Mouse (Mus musculus) olfactory bulb, adult 2 months (tissue): ENCODE results near the gene Cobl. TPM values are rescaled to one million over a fixed set of nuclear protein-coding genes. Genes with fewer than 3 reads are reported as not detected.

Source experiments
- H3K27ac ChIP-seq: fragments of 200-500 bp; 2 replicates; pipeline ENCODE4 v1.5.1; 2012; ENCODE audit warnings: low read depth, low read length; ENCODE audit not compliant: insufficient read depth
- H3K4me1 ChIP-seq: fragments of 200-500 bp; 2 replicates; pipeline ENCODE4 v1.6.1; 2012; ENCODE audit warnings: low read length; ENCODE audit not compliant: control insufficient read depth, insufficient read depth
- H3K4me3 ChIP-seq: fragments of 200-500 bp; 2 replicates; pipeline ENCODE4 v1.5.1; 2012; ENCODE audit warnings: mild to moderate bottlenecking, low read depth, low read length, moderate library complexity; ENCODE audit not compliant: insufficient read depth
- CTCF ChIP-seq: fragments of 200-500 bp; IDR thresholded peaks from 2 replicates; pipeline ENCODE4 v1.5.1; 2012; ENCODE audit warnings: low read depth, mild to moderate bottlenecking, low read length, moderate library complexity; ENCODE audit not compliant: insufficient read depth
- POLR2A ChIP-seq: fragments of 200-500 bp; IDR thresholded peaks from 2 replicates; pipeline ENCODE4 v1.6.1; 2012; ENCODE audit warnings: mild to moderate bottlenecking, low read depth, low read length, moderate library complexity; ENCODE audit not compliant: insufficient read depth
- WGBS: fragments of 180-500 bp; shearing (Covaris S2); methylation state at CpG from one replicate; pipeline ENCODE4 v1.1.7; 2018; 5-methylcytosine and 5-hydroxymethylcytosine counted together
- polyA plus RNA-seq: library from polyadenylated mRNA; stranded (reverse); fragments of >200 nt; gene quantifications from 2 replicates; pipeline ENCODE4 v1.2.4, GENCODE M21; 2012; ENCODE audit warnings: low replicate concordance; ENCODE audit not compliant: missing spikeins, insufficient read depth, insufficient read length

The Cobl gene
- polyA plus RNA-seq, 1 experiment, result not detected

GRCm38 (mm10) chr11:12373106-12374098, 91.4 kb downstream of the Cobl start:
- TF ChIP-seq CTCF (peak; percentile 77), POLR2A (no peak)
- Histone ChIP-seq H3K4me1 (no peaks in the 10 kb centered on the region), H3K4me3 (no peak overlapping the region), H3K27ac (no peak overlapping the region)
- WGBS, result 43% methylated on average over 12 of the region's 12 CpGs

- TF ChIP-seq CTCF (no peak), POLR2A (no peak)
- Histone ChIP-seq H3K4me3 (no peak overlapping the region), H3K27ac (no peak overlapping the region), H3K4me1 (no peaks in the 10 kb centered on the region)
Measured at GRCm38 (mm10) chr11:12370957-12371356, 93.8 kb downstream of the Cobl start.

GRCm38 (mm10) chr11:12367426-12368178, 97.2 kb downstream of the Cobl start:
- WGBS, result 27% methylated on average over 5 of the region's 5 CpGs
- no peak overlapping the region for H3K27ac ChIP-seq
- no peaks in the 10 kb centered on the region for H3K4me1 ChIP-seq
- H3K4me3 ChIP-seq, result no peak overlapping the region
- TF ChIP-seq CTCF, result no peak
- TF ChIP-seq POLR2A, result no peak

GRCm38 (mm10) chr11:12359336-12360000, 105.3 kb downstream of the Cobl start:
- 26% methylated on average over 2 of the region's 2 CpGs for WGBS
- TF ChIP-seq CTCF, result no peak
- no peak for TF ChIP-seq POLR2A

GRCm38 (mm10) chr11:12358602-12359001, 106.2 kb downstream of the Cobl start:
- H3K27ac ChIP-seq, result no peak overlapping the region
- no peak overlapping the region for H3K4me3 ChIP-seq
- WGBS, result 85% methylated on average over 4 of the region's 4 CpGs
- TF ChIP-seq CTCF (no peak), POLR2A (no peak)
- no peaks in the 10 kb centered on the region for H3K4me1 ChIP-seq

More at GRCm38 (mm10) chr11:12359336-12360000, 105.3 kb downstream of the Cobl start:
- no peak overlapping the region for H3K27ac ChIP-seq
- no peak overlapping the region for H3K4me3 ChIP-seq
- no peaks in the 10 kb centered on the region for H3K4me1 ChIP-seq

- Histone ChIP-seq H3K4me3 (no peak overlapping the region), H3K4me1 (no peaks in the 10 kb centered on the region), H3K27ac (no peak overlapping the region)
- TF ChIP-seq POLR2A (no peak), CTCF (no peak)
- 86% methylated on average over 3 of the region's 3 CpGs for WGBS
Measured at GRCm38 (mm10) chr11:12355681-12356080, 109.1 kb downstream of the Cobl start.

GRCm38 (mm10) chr11:12350986-12351546, 113.7 kb downstream of the Cobl start:
- Histone ChIP-seq H3K4me3 (no peak overlapping the region), H3K27ac (no peak overlapping the region), H3K4me1 (no peaks in the 10 kb centered on the region)
- 67% methylated on average over 3 of the region's 3 CpGs for WGBS
- TF ChIP-seq POLR2A (no peak), CTCF (no peak)

GRCm38 (mm10) chr11:12350086-12350485, 114.7 kb downstream of the Cobl start:
- no peaks in the 10 kb centered on the region for H3K4me1 ChIP-seq
- WGBS, result 93% methylated on average over 1 of the region's 1 CpGs

More at GRCm38 (mm10) chr11:12350086-12350485, 114.7 kb downstream of the Cobl start:
- Histone ChIP-seq H3K27ac (no peak overlapping the region), H3K4me3 (no peak overlapping the region)
- no peak for TF ChIP-seq POLR2A
